12 mouse cellular contexts compared by ENCODE assay signal in the genomic region with DNA sequence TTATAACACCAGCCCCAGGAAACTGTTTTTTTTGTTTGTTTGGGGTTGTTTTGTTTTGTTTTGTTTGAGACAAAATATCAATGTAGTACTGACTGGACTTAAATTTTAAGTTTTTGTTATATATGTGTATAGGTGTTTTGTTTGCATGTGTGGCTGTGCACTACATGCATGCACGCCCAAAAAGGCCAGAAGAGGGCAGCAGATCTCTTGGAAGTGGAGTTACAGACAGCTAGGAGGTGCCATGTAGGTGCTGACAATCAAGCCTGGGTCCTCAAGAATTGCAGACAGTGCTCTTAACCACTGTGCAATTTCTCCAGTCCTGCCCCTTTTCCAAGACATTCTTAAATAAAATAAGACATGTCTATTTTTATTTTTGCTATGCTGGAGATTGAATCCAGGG. TPM values are rescaled to one million over a fixed set of nuclear protein-coding genes. Genes with fewer than 3 reads are reported as not detected.
DNase-seq lines count a peak whose midpoint lies in the region; ATAC-seq and TF ChIP-seq lines count a peak whose summit lies in the region.
"Had no signal": no experiment of that assay in that cellular context is flagged by ENCODE, and none has a peak within 500 bp of the region (broad histone marks: within the 10 kb centered on the region; RNA-seq: fewer than 3 reads in every experiment).

No protein-coding gene starts in this region.

- in situ Hi-C loops in CH12.LX (cut with MboI; ENCODE audit: low pct_ligation_motif_present, low pct_unique_long_range_greater_than_20kb, low sequenced_read_pairs): no loop called here

- no peak overlapping the region for H3K4me3 ChIP-seq in liver, embryonic 12.5 days
- no peak overlapping the region for H3K4me3 ChIP-seq in CH12.LX (replicated peaks in 1 of 3; ENCODE audit: low read depth in 2 of 3, low read length in 2 of 3, poor library complexity in 1 of 3)
- H3K4me3 ChIP-seq in bone marrow macrophage, adult 2 months (ENCODE audit: insufficient read depth, low read length): no peak overlapping the region
- no peak overlapping the region for H3K4me3 ChIP-seq in forebrain, embryonic 11.5 days (ENCODE audit: low read depth, low read length)
- H3K4me3 ChIP-seq: hindbrain, embryonic 12.5 days; megakaryocyte, embryonic 14.5 days had no signal

- peaks cover 21% of the 10 kb centered on the region for H3K36me3 ChIP-seq in liver, embryonic 12.5 days
- H3K36me3 ChIP-seq in CH12.LX (replicated peaks in 1 of 2; ENCODE audit: control insufficient read depth in 1 of 2, insufficient read depth in 1 of 2, low read length in 1 of 2): peaks cover 9 to 34% of the 10 kb centered on the region in 2 experiments
- H3K36me3 ChIP-seq in forebrain, embryonic 11.5 days (ENCODE audit: control insufficient read depth, insufficient read depth, low read length): no peaks in the 10 kb centered on the region

- DNase-seq in CD4-positive, CD25-positive, alpha-beta regulatory T cell, adult 2 months (ENCODE audit: low read depth, low spot score): peak; percentile 31
- DNase-seq in liver (peak; percentile 27), CH12.LX (ENCODE audit: extremely low read depth) (no peak)
- no peak for DNase-seq in forebrain, embryonic 11.5 days (ENCODE audit: low spot score)
- DNase-seq in embryo, embryonic 10 days (ENCODE audit: low spot score): no peak
- DNase-seq: adrenal gland, adult 8-10 months; kidney, adult 18-20 months had no signal

- no peak; the same call in 1 of the 2 replicates for TF ChIP-seq RAD21 in CH12.LX (IDR thresholded peaks at IDR 0.05; ENCODE audit: low read depth, low read length)

- no peak overlapping the region for H3K4me2 ChIP-seq in liver, embryonic 12.5 days
- H3K4me2 ChIP-seq in CH12.LX (ENCODE audit: insufficient read depth, low read depth, poor library complexity, severe bottlenecking): no peak overlapping the region
- no peak overlapping the region for H3K4me2 ChIP-seq in forebrain, embryonic 11.5 days (ENCODE audit: low read depth, low read length, severe bottlenecking)
- H3K4me2 ChIP-seq: hindbrain, embryonic 12.5 days had no signal

- TF ChIP-seq CTCF in CH12.LX (conservative IDR thresholded peaks at IDR 0.05 in 1 of 2, IDR thresholded peaks at IDR 0.05 in 1 of 2; ENCODE audit: low read depth in 2 of 2, low read length in 2 of 2): peak in 1 of 2 experiments; percentile 30; a peak in 2 of 4 replicates
- peak; percentile 25; the same call in 1 of the 2 replicates for TF ChIP-seq CTCF in bone marrow macrophage, adult 2 months (IDR thresholded peaks at IDR 0.05; ENCODE audit: low read depth, low read length)

- H3K27ac ChIP-seq in liver, embryonic 12.5 days: no peak overlapping the region
- no peak overlapping the region for H3K27ac ChIP-seq in CH12.LX (ENCODE audit: insufficient read depth, low read depth)
- H3K27ac ChIP-seq in bone marrow macrophage, adult 2 months (ENCODE audit: insufficient read depth, low read depth, low read length): no peak overlapping the region
- no peak overlapping the region for H3K27ac ChIP-seq in forebrain, embryonic 11.5 days (ENCODE audit: low read depth, low read length)
- H3K27ac ChIP-seq: hindbrain, embryonic 12.5 days had no signal

- 44% methylated on average over 1 of the region's 1 CpGs for WGBS in liver, embryonic 12.5 days (ENCODE audit: insufficient replicate concordance)
- 56% methylated on average over 1 of the region's 1 CpGs for WGBS in forebrain, embryonic 11.5 days

- no peak for ATAC-seq in CD4-positive, CD25-positive, alpha-beta regulatory T cell, adult 4 months
- ATAC-seq in liver, embryonic 12.5 days: no peak
- no peak for ATAC-seq in forebrain, embryonic 11.5 days (replicated peaks; ENCODE audit: low FRiP score)

- H3K4me1 ChIP-seq in liver, embryonic 12.5 days: peaks cover 9% of the 10 kb centered on the region
- peaks cover 5 to 15% of the 10 kb centered on the region in 2 experiments; a peak in 3 of 4 replicates for H3K4me1 ChIP-seq in CH12.LX (ENCODE audit: control insufficient read depth in 1 of 2, insufficient read depth in 2 of 2)
- peaks cover 15% of the 10 kb centered on the region for H3K4me1 ChIP-seq in bone marrow macrophage, adult 2 months (ENCODE audit: control insufficient read depth, insufficient read depth, low read length)
- no peaks in the 10 kb centered on the region for H3K4me1 ChIP-seq in forebrain, embryonic 11.5 days (replicated peaks; ENCODE audit: control insufficient read depth, insufficient read depth, low read length)
- H3K4me1 ChIP-seq: hindbrain, embryonic 12.5 days had no signal

- no peaks in the 10 kb centered on the region for H3K79me2 ChIP-seq in CH12.LX (replicated peaks; ENCODE audit: control insufficient read depth, extremely low read depth, insufficient read depth, poor library complexity, severe bottlenecking)

- dilution Hi-C loops in CH12.LX (cut with MboI; ENCODE audit: extremely low pct_ligation_motif_present, extremely low pct_unique_long_range_greater_than_20kb, low sequenced_read_pairs): no loop called here

- TF ChIP-seq POLR2A in CH12.LX (IDR thresholded peaks at IDR 0.05; ENCODE audit: low read depth, low read length): no peak
- no peak for TF ChIP-seq POLR2A in bone marrow macrophage, adult 2 months (IDR thresholded peaks at IDR 0.05; ENCODE audit: borderline replicate concordance, low read depth, low read length)

- H3K9me3 ChIP-seq in liver, embryonic 12.5 days (replicated peaks): peaks cover 6% of the 10 kb centered on the region; the same call in 1 of the 2 replicates
- H3K9me3 ChIP-seq in CH12.LX (replicated peaks; ENCODE audit: low read length): peaks cover 6% of the 10 kb centered on the region
- no peaks in the 10 kb centered on the region for H3K9me3 ChIP-seq in forebrain, embryonic 11.5 days (ENCODE audit: control insufficient read depth, low read length)

- no peaks in the 10 kb centered on the region for H3K27me3 ChIP-seq in liver, embryonic 12.5 days (replicated peaks)
- H3K27me3 ChIP-seq in CH12.LX (replicated peaks): no peaks in the 10 kb centered on the region
- no peaks in the 10 kb centered on the region for H3K27me3 ChIP-seq in forebrain, embryonic 11.5 days (ENCODE audit: control insufficient read depth, insufficient read depth, low read length)
- H3K27me3 ChIP-seq: hindbrain, embryonic 12.5 days; megakaryocyte, embryonic 14.5 days had no signal

- no peak for TF ChIP-seq EP300 in CH12.LX (IDR thresholded peaks at IDR 0.05; ENCODE audit: low read length)

- no peak overlapping the region for H3K9ac ChIP-seq in liver, embryonic 12.5 days
- H3K9ac ChIP-seq in CH12.LX (ENCODE audit: insufficient read depth, low read depth): no peak overlapping the region
- H3K9ac ChIP-seq in forebrain, embryonic 11.5 days (ENCODE audit: low read length): no peak overlapping the region
- H3K9ac ChIP-seq: hindbrain, embryonic 12.5 days had no signal

TF ChIP-seq in CH12.LX, 34 proteins besides CTCF, POLR2A, EP300 and RAD21:
- TF ChIP-seq MXI1 (IDR thresholded peaks at IDR 0.05; ENCODE audit: low read depth, low read length): no peak
- 0 out of 2 replicates have a peak, but pooled peaks have one; percentile 5 for TF ChIP-seq SMC3 (IDR thresholded peaks at IDR 0.05; ENCODE audit: low read depth, low read length)

RNA-seq across cellular contexts. Expression of a gene that starts 8.1 kb away (rescaled TPM):
- 10 to 100 TPM; 15.8 to 19.4 TPM for polyA plus RNA-seq in CD4-positive, CD25-positive, alpha-beta regulatory T cell, adult 4 months (2017; shearing (Covaris generic))
- 17.3 and 21.3 TPM in 2 replicates for polyA plus RNA-seq in liver, embryonic 12.5 days (2016; fragmentation: Nextera tagmentation; extraction: Ambion mirVana)
- 17.4 and 17.5 TPM in 2 replicates for total RNA-seq in CH12.LX (2012; rRNA removed)
- 30.6 and 37.0 TPM in 2 replicates for total RNA-seq in CH12.LX (2014; rRNA removed)
- polyA plus RNA-seq in CH12.LX (2012; ENCODE audit: insufficient read length, low read depth): 16.7 and 23.3 TPM in 2 replicates
- 23.0 and 23.7 TPM in 2 replicates for polyA plus RNA-seq in bone marrow macrophage, adult 2 months (2012; ENCODE audit: insufficient read depth, insufficient read length, missing spikeins)
- polyA plus RNA-seq in forebrain, embryonic 11.5 days (2014; fragmentation: Nextera tagmentation; extraction: Ambion mirVana): 11.9 and 14.5 TPM in 2 replicates

RNA-seq across cellular contexts. Expression of a gene that starts 8.2 kb away (rescaled TPM):
- polyA plus RNA-seq in CD4-positive, CD25-positive, alpha-beta regulatory T cell, adult 4 months (2017; shearing (Covaris generic)): 10 to 100 TPM; 21.9 to 27.0 TPM
- 19.5 and 20.6 TPM in 2 replicates for polyA plus RNA-seq in liver, embryonic 12.5 days (2016; fragmentation: Nextera tagmentation; extraction: Ambion mirVana)
- 24.6 and 25.6 TPM in 2 replicates for total RNA-seq in CH12.LX (2012; rRNA removed)
- total RNA-seq in CH12.LX (2014; rRNA removed): 51.0 and 57.1 TPM in 2 replicates
- 37.2 and 39.9 TPM in 2 replicates for polyA plus RNA-seq in CH12.LX (2012; ENCODE audit: insufficient read length, low read depth)
- 19.6 and 22.4 TPM in 2 replicates for polyA plus RNA-seq in bone marrow macrophage, adult 2 months (2012; ENCODE audit: insufficient read depth, insufficient read length, missing spikeins)
- 20.4 and 23.9 TPM in 2 replicates for polyA plus RNA-seq in forebrain, embryonic 11.5 days (2014; fragmentation: Nextera tagmentation; extraction: Ambion mirVana)

RNA-seq across cellular contexts. Expression of a gene that starts 31.4 kb away (rescaled TPM):
- 10 to 100 TPM; 40.5 to 51.1 TPM for polyA plus RNA-seq in CD4-positive, CD25-positive, alpha-beta regulatory T cell, adult 4 months (2017; shearing (Covaris generic))
- 27.1 and 29.1 TPM in 2 replicates for polyA plus RNA-seq in liver, embryonic 12.5 days (2016; fragmentation: Nextera tagmentation; extraction: Ambion mirVana)
- total RNA-seq in CH12.LX (2012; rRNA removed) (20.7 and 22.7 TPM in 2 replicates), CH12.LX (2014; rRNA removed) (61.4 and 73.0 TPM in 2 replicates)
- polyA plus RNA-seq in CH12.LX (2012; ENCODE audit: insufficient read length, low read depth): 24.4 and 32.3 TPM in 2 replicates
- polyA plus RNA-seq in bone marrow macrophage, adult 2 months (2012; ENCODE audit: insufficient read depth, insufficient read length, missing spikeins): 27.5 and 27.8 TPM in 2 replicates
- 70.2 and 73.3 TPM in 2 replicates for polyA plus RNA-seq in forebrain, embryonic 11.5 days (2014; fragmentation: Nextera tagmentation; extraction: Ambion mirVana)

Comparison
In these comparisons a context has a peak if more than half of its experiments do, and no peak if none do; other contexts are left out.
1. DNase-seq: peak in CD4-positive, CD25-positive, alpha-beta regulatory T cell, adult 2 months (single experiment) and liver (single experiment); none in CH12.LX (single experiment), forebrain, embryonic 11.5 days (single experiment) and embryo, embryonic 10 days (single experiment).